8 mouse cellular contexts compared by ENCODE assay signal in genomic region chr14:115017410-115018153, GRCm38 (mm10).
DNase-seq lines count a peak whose midpoint lies in the region; ATAC-seq and TF ChIP-seq lines count a peak whose summit lies in the region.

No protein-coding gene starts in this region.

- 0 out of 2 replicates have a peak overlapping the region, but pooled peaks have one; percentile 7 for H3K4me3 ChIP-seq in embryonic facial prominence, embryonic 11.5 days (ENCODE audit: low read depth, low read length)
- peak overlapping the region; percentile 51 for H3K4me3 ChIP-seq in kidney, adult 2 months (ENCODE audit: insufficient read depth, low read depth, low read length)
- H3K4me3 ChIP-seq in limb, embryonic 13.5 days, result peak overlapping the region; percentile 39
- peak overlapping the region; percentile 38 for H3K4me3 ChIP-seq in midbrain, embryonic 13.5 days (replicated peaks)

- H3K36me3 ChIP-seq in embryonic facial prominence, embryonic 11.5 days (replicated peaks; ENCODE audit: control insufficient read depth, insufficient read depth, low read depth, low read length), result no peaks in the 10 kb centered on the region
- no peaks in the 10 kb centered on the region for H3K36me3 ChIP-seq in kidney, adult 2 months (ENCODE audit: control insufficient read depth, insufficient read depth, low read length)
- H3K36me3 ChIP-seq in limb, embryonic 13.5 days, result no peaks in the 10 kb centered on the region
- H3K36me3 ChIP-seq in midbrain, embryonic 13.5 days, result no peaks in the 10 kb centered on the region

- H3K27ac ChIP-seq in embryonic facial prominence, embryonic 11.5 days (replicated peaks; ENCODE audit: low read depth, low read length), result no peak overlapping the region
- H3K27ac ChIP-seq in kidney, adult 2 months (ENCODE audit: insufficient read depth, low read depth, low read length), result no peak overlapping the region
- no peak overlapping the region for H3K27ac ChIP-seq in limb, embryonic 13.5 days
- no peak overlapping the region for H3K27ac ChIP-seq in midbrain, embryonic 13.5 days

- 26% methylated on average over 22 of the region's 22 CpGs for whole genome bisulfite sequencing in embryonic facial prominence, embryonic 11.5 days
- 11% methylated on average over 22 of the region's 22 CpGs for WGBS in kidney, adult 2 months
- WGBS in limb, embryonic 13.5 days, result 18% methylated on average over 22 of the region's 22 CpGs
- 20% methylated on average over 22 of the region's 22 CpGs for WGBS in midbrain, embryonic 13.5 days

- no peak for ATAC-seq in embryonic facial prominence, embryonic 11.5 days (replicated peaks; ENCODE audit: insufficient number of reproducible peaks, low FRiP score, low TSS enrichment, low read depth)
- peak; percentile 90 for ATAC-seq in limb, embryonic 13.5 days (ENCODE audit: low FRiP score, low read depth)
- peak; percentile 88 for ATAC-seq in midbrain, embryonic 13.5 days

- no peaks in the 10 kb centered on the region for H3K9me3 ChIP-seq in embryonic facial prominence, embryonic 11.5 days (replicated peaks; ENCODE audit: control insufficient read depth, low read length)
- no peaks in the 10 kb centered on the region for H3K9me3 ChIP-seq in limb, embryonic 13.5 days
- H3K9me3 ChIP-seq in midbrain, embryonic 13.5 days, result no peaks in the 10 kb centered on the region

- no peak overlapping the region for H3K9ac ChIP-seq in embryonic facial prominence, embryonic 11.5 days (replicated peaks; ENCODE audit: low read length)
- 0 out of 2 replicates have a peak overlapping the region, but pooled peaks have one; percentile 53 for H3K9ac ChIP-seq in limb, embryonic 13.5 days
- no peak overlapping the region for H3K9ac ChIP-seq in midbrain, embryonic 13.5 days (replicated peaks)

- no peaks in the 10 kb centered on the region for H3K4me1 ChIP-seq in embryonic facial prominence, embryonic 11.5 days (ENCODE audit: control insufficient read depth, insufficient read depth, low read length)
- no peaks in the 10 kb centered on the region for H3K4me1 ChIP-seq in kidney, adult 2 months (ENCODE audit: control insufficient read depth, insufficient read depth, low read length)
- peaks cover 4% of the 10 kb centered on the region; the same call in 1 of the 2 replicates for H3K4me1 ChIP-seq in limb, embryonic 13.5 days
- no peaks in the 10 kb centered on the region for H3K4me1 ChIP-seq in midbrain, embryonic 13.5 days (replicated peaks)

- TF ChIP-seq CTCF in kidney, adult 2 months (conservative IDR thresholded peaks at IDR 0.05; ENCODE audit: insufficient read depth, insufficient read length, low read depth, low read length), result peak; percentile 80

- peak; percentile 65 for DNase-seq in adrenal gland, postnatal 10 days
- DNase-seq in embryonic facial prominence, embryonic 11.5 days (ENCODE audit: low spot score), result peak; percentile 81
- DNase-seq in heart, adult 8-10 months (ENCODE audit: low spot score), result peak; percentile 27
- peak; percentile 72 for DNase-seq in kidney, adult 2 months
- DNase-seq in skeletal muscle tissue, adult 2 months (ENCODE audit: low read depth, low spot score), result peak; percentile 10
- peak; percentile 42 for DNase-seq in yolk sac, embryonic 10.5 days (ENCODE audit: low spot score)

- no peaks in the 10 kb centered on the region for H3K27me3 ChIP-seq in embryonic facial prominence, embryonic 11.5 days (ENCODE audit: control insufficient read depth, insufficient read depth, low read length)
- H3K27me3 ChIP-seq in kidney, adult 2 months (replicated peaks; ENCODE audit: control insufficient read depth, insufficient read depth, low read length), result 0 out of 2 replicates have a peak, but pooled peaks cover 1% of the 10 kb centered on the region
- no peaks in the 10 kb centered on the region for H3K27me3 ChIP-seq in limb, embryonic 13.5 days
- no peaks in the 10 kb centered on the region for H3K27me3 ChIP-seq in midbrain, embryonic 13.5 days

- peak overlapping the region; percentile 32 for H3K4me2 ChIP-seq in embryonic facial prominence, embryonic 11.5 days (ENCODE audit: low read depth, low read length)
- peak overlapping the region; percentile 64 for H3K4me2 ChIP-seq in limb, embryonic 13.5 days (replicated peaks)
- peak overlapping the region; percentile 58 for H3K4me2 ChIP-seq in midbrain, embryonic 13.5 days (replicated peaks)

- no peak for TF ChIP-seq POLR2A in kidney, adult 2 months (IDR thresholded peaks at IDR 0.05; ENCODE audit: low read depth, low read length)

Comparison
In these comparisons a context has a peak if more than half of its experiments do, and no peak if none do; other contexts are left out.
1. DNase-seq: peak in every context shown above with its lines; median percentile 81 in embryonic facial prominence, embryonic 11.5 days; 72 in kidney, adult 2 months; 65 in adrenal gland, postnatal 10 days; 42 in yolk sac, embryonic 10.5 days; 27 in heart, adult 8-10 months; 10 in skeletal muscle tissue, adult 2 months.